Mouse (Mus musculus) urinary bladder, adult 18-20 months (tissue): ENCODE measurements around the gene Akt2.
A peak's percentile ranks its signal among the peaks of the same experiment; 100 is the strongest.
"Not testable (repeated sequence)": the region's sequence is repeated elsewhere in the genome, so short reads cannot be mapped to it uniquely, and the experiment has no call there.

Experiments
- DNase-seq, 2 experiments: peaks; one replicate each; pipeline ENCODE4 v3.0.0; 2022; ENCODE audit warnings: low spot score in 2 of 2, mixed read lengths in 2 of 2

The Akt2 gene

DNA sequence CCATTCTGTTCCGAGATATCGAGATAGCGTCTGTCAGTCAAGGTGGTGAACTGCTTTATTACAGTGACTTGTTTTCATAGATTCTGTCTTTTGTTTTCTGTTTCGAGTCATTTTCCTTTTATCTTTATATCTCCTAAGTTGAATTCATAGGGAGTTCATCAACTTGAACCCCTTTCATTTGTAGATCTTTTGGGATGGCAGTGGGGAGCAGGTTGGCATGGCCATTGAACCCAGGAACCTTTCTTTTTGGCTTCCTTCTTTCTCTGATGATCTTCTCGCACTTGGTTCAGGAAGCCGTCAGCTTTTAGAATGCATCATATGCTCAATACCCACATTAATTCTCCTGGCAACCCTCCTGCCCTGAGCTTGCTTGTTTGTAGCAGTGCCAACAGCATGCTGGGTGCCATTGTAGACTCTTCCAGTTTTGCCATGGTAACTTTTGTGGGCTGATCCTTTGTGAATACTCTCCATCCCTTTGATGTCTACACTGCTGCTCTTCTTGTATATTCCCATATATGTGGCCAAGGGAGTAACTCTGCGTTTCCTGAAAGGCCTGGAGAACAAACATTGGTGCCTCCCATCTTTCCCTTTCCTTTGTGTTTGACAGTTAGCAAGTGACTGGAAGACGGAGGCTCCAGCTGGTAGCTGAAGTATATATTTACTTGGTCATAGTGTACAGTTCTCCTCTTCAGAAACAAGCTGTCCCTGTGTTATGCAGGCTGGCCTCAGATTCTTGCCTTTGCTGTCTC, 22.6 kb downstream of the Akt2 start:
- no peak for DNase-seq

DNA sequence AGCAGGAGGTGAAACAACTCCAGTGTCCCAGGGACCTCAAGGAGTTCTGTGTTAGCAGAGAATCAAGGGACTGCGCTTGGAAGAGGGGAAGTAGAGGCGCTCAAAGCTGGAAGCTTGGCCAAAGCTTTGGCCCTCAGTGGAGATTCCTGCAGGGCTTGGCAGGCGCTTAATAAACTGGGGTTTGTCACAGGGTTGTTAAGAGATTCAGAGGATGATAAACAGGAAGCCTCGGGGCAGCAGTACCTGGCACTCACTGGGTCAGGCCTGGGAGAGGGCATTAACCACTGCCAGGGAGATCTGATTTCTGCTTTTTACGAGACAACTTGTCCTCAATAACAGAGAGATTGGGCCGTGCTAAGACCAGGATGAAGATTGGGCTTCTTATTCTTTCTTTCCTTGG, 29.7 kb downstream of the Akt2 start:
- no peak for DNase-seq

DNA sequence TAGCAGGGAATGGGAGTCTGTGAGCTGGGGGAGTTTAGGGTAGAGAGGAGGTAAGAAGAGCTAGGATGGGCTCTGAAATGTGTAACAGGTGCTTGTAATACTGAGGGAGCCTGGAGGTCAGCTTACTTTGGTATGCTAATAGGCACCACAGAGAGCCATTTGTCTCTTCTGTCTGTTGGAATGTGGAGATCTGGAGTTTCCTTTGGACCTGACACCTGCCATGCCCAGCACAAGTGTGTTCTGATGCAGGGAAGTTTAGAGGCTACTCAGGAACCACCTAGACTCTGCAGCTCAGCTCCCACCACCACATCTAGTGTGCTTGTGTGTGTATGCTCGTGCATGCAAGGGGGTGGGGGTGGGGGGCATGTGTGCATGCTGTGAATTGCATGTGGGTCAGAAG, 30.9 kb downstream of the Akt2 start:
- DNase-seq, result no peak

DNA sequence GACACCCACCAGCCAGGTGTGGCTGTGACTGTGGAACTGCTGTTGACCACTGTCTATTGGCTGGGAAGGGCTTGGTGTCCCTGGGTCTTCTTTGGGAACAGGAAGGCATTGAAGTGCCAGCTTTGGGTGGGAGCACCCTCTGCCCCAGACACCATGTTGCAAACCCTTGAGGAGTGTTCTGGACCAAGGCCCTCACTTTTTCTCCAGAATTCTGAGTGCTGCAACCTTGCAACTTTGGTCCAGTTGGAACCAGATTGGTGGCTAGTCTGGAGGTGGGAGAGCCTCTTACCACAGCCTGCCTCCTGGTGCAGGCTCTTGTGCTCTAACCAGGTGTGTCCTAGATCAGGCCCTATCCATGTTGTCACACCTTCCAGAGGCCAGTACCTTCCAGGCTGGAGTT, 33.6 kb downstream of the Akt2 start:
- DNase-seq, result no peak

DNA sequence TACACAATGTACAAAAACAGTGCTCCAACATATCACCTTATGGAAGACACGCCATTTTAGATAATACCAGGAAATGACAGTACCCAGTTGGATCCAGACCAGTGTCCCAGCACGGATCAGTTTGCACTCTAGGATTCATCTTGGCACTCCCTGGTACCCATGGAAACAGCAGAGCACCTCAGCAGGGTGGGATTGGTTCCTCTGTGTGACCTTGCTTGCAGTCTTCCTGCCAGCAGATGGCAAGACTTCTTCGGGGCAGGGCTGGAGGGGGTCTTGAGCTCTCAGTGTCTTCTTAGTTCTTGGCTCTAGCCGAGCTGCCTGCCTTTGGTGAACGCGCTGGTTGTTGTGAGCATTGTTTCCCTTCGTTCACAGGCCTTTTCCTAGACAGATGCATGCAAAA, 36.4 kb downstream of the Akt2 start:
- DNase-seq, result no peak

DNA sequence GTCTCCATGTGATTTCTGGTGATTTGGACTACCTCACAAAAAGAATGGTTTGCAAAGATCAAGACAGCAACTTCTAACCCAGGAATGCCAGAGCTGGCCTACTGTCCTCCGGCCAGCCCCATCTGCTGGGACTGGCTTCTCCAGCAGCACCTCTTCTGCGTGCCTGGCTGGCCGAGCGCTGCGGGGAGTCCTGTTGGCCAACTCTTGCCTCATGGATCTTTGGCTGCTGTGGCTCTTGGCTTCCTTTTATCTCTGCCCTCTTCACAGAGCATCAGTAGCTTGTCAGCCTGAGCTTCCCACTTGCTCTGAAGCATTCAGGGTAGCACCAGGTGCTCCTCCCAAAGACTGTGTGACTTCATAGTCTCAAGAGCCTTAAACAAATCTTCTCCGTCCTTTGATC, 36.8 kb downstream of the Akt2 start:
- DNase-seq, result no peak

DNA sequence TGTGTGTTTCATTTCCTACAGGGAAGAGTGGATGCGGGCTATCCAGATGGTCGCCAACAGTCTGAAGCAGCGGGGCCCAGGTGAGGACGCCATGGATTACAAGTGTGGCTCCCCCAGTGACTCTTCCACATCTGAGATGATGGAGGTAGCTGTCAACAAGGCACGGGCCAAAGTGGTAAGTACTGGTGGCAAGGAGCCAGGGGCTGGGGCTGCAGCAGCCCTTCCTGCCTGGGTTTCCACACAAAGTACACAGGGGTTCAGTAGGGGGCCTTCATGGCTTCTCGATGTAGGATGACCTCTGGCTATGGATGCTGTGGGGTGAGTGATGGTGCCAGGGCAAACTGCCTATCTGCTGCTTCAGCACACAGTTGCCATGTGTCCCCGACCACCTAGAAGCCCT, 37.5 kb downstream of the Akt2 start:
- DNase-seq, result not testable (repeated sequence)

DNA sequence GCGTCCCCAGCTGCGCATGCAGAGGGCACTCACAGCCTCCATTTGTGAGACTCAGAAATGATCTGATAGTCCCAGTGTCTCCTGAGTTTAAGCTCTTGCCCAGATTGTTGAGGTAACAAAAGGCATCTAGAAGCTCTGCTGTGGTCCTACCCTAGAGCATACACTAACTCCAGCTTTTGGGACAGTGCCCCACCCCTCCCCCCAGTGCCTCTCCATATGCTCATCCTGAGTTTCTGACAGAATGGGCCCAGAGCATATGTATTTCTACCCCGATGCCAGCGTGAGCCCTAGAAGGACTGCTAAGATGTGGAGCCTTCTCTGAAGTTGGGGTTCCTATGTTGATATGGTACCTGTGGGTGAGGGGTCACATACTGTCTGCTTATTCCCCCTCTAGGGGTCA, 40.1 kb downstream of the Akt2 start:
- DNase-seq, result no peak

DNA sequence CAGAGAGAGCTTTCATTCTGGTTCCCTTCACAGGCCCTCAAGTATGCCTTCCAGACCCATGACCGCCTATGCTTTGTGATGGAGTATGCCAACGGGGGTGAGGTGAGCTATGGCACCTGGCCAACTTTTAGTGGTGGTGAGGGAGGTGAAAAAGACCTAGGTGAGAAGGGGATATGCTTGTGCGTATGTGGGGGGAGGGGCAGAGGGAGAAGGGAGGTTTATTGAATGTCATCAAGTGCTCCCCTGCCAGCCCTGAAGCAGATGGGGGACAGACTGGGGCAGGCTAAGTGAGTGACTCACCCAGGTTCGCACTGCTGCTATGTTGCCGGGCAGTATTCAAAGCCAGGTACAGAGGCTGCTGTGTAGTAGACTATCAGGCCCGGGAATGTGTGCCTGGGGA, 41.8 kb downstream of the Akt2 start:
- no peak for DNase-seq

DNA sequence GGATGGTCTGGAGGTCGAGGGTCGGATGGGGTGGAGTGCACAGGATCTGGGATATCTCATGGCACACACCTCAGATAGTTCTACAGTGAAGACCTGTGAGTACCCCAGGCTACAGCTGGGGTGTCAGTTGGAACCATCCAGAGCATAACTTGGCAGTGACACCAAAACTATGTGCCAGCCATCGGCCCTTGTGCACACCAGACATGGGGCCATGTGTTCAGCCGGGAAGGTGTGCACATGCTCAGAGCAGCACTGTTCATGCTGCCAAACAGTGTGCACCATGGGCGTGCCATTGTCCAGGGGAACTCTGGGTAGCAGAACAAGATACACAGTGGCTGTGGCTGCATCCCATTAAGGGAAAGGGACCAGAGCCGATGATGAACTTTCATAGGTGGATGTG, 43.3 kb downstream of the Akt2 start:
- DNase-seq, result no peak

DNA sequence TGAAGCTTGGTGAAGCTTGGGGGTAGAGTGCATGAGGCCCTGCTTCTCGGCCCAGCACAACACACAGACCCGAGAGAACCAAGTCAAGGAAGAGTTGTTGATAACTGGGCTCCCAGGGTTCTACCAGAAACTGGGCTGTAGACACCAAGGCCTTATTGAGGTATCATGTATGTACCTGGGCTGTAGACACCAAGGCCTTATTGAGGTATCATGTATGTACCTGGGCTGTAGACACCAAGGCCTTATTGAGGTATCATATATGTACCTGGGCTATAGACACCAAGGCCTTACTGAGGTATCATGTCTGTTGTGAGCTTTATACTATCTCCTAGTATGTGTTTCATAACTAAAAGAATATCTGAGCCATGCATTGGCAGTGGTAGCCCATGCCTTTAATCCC, 43.7 kb downstream of the Akt2 start:
- DNase-seq, result not testable (repeated sequence)

DNA sequence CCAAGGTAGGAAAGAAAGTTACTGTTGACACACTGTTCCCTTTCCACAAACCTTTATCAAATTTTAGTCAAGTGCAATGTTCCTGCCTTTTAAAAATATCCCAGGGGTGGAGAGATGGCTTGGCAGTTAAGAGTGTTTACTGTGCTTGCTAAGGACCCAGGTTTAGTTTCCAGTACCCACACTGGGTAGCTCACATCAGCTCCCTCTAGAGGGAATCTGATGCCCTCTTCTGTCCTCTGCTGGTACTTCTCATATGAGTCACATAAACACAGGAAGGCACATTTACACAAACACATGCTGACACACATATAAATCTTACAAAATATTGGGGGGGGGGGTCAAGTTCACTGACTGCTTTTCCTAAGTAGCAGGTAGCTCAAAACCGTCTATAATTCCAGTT, 53.1 kb downstream of the Akt2 start:
- no peak for DNase-seq

DNA sequence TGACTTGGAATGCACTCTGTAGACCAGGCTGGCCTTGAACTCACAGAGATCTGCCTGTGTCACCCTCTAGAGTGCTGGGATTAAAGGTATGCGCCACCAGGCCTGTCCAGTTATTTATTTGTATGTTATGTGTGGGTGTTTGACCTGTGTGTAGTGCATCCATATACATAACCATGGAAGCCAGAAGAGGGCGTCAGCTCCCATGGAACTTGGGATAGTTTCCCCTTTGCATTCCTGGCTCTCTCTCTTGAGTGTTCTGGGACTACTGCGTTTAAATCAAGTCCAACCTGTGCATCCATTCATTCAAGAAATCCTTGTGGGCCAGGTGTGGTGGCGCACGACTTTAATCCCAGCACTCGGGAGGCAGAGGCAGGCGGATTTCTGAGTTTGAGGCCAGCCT, 55.2 kb downstream of the Akt2 start:
- DNase-seq, result no peak

DNA sequence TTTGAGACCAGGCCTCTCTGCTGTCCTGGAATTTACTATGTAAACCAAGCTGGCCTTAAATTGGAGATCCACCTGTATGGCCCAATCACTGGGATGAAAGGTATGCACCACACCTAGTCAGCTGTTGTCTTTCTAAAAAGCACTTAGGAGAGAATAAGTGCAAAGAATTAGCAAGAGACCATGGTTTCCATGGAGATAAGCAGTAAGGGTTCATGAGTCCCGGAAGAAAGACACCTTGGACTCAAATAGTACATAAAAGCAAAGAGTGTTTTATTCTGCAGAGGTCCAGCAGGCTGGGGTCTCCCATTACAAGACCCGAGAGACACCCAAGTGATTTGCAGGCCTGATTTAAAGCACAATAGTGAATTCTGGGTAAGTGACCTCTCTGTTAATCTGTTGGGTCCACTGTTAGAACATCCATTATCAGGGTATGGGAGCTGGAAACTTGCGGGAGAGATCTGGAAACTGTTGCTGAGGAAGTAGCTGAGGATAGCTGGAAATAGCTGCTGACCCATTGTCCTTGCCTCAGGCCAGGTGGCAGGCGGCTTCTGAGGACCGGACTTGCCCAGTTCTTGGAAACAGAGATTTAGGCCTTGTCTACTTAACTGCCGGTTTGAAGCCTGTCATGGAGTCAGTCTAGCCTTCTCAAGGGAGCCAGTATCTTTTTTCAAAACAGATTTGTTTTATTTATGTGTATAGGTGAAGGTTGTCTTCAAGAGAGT, 56.1 kb downstream of the Akt2 start:
- no peak for DNase-seq

DNA sequence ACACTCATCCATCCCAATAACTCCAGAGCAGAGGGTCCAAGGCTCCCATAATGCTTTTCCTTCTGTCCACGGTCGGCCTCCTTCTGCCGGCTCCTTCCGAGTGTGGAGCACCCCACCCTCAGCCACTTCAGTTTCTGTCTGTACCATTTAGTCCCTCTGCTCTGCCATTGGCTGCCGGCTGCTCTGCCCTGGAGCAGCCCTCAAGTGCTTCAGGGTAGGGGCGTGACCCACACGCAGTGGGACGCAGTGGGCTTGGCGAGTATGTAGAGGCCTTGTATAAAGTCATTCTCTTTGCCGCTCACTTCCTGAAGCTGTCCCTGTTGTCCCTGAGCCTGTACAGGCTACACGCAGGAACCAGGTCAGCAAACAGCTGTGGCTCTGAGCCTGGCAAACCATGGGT, 58.4 kb downstream of the Akt2 start:
- DNase-seq, result no peak

DNA sequence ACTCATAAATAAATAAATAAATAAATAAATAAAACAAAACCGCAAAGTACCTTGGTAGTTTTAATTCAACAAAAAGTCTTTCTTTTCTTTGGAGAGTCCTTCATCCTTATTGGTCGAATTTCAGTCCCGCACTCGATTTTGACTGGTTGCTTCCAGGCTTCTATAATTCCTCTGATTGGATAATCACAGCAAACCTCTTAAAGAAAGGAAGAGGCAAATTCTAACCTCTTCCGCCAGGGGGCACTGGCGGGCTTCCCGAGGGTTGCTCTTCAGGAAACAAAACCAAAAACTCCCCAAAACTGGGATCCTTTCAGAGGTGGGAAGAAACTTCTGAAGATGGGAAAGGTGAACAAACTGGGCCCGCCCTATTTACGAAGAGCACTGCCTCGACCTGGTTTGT, 59.6 kb downstream of the Akt2 start:
- DNase-seq, result peak; percentile 30 to 40

DNA sequence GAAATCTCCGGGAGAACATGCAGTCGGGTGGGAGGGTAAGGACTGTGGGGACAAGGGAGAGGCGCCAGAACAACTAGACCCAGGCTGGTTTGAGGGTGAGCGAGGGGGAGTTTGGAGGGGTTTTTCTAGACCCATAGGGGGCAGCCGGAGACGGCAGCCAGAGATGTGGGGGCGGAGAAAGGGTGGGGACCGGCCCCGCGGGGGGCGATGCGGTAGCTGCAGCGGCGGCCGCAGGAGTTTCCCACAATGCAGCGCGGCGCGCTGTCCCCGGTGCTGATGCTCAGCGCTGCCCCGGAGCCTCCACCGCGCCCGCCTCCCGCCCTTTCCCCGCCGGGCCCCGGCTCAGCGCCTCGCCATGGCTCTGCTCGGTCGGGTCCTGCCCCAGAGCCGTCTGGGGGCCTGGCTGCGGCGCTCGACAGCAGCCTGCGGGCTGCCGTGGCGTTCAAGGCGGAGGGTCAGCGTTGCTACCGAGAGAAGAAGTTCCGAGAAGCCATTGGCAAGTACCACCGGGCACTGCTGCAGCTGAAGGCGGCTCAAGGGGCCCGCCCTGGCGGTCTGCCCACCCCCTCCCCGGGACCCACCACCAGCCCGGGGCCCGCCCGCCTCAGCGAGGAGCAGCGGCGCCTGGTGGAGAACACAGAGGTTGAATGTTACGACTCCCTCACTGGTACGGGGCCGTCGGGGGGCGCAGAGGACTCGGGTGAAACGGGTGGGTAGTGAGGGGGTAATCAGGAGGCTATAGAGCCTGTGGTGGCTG, 62.5 kb downstream of the Akt2 start, which contains the start of gene Ttc9b:
Gene Ttc9b, plus strand, starts transcription at position 235 of the 757 bp plus-strand sequence.
- peak in 1 of 2 experiments; percentile 14 for DNase-seq

DNA sequence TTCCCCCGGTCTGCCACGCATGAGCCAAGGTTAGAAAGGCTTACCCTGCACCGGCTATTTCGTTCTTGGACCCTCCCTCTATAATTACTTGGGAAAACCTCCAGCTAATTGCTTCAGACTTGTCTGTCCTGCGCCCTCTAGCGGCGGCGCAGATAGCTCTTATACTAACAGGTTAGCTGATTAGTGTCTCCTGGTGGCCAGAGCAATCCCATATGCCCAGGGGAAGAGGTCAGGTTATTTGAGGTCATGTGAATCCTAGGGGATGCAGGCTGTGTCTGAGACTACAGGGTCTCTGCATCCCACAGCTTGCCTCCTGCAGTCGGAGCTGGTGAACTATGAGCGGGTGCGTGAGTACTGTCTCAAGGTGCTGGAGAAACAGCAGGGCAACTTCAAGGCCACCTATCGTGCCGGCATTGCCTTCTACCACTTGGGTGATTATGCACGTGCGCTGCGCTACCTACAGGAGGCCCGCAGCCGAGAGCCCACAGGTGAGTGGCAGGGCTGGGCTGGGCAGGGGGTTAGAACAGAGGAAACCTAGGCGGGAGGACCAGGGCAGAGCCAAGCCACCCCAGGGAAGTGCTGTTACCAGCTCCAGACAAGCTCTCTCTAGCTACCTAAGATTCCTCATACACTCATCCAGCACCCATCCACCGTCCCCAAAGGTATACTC, 63.4 kb downstream of the Akt2 start:
- peak in 1 of 2 experiments; percentile 16 for DNase-seq

DNA sequence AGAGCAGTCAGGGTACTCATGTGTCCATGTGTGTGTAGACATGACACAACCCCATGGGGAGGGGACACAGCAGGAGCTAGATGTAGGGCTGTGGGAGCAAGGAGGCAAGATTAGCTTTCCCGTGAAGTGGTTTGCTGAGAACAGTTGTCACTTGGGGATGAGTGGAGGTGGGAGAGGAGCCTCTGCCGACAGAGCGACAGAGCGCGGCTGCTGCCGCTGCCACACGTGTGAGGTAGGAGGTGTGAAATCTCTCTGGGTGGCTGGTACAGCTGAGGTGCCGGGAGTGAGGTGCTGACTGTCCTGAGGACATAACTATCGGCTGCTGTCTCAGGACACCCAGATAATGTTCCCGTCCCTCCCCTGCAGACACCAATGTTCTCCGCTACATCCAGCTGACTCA, 64.2 kb downstream of the Akt2 start:
- no peak for DNase-seq

DNA sequence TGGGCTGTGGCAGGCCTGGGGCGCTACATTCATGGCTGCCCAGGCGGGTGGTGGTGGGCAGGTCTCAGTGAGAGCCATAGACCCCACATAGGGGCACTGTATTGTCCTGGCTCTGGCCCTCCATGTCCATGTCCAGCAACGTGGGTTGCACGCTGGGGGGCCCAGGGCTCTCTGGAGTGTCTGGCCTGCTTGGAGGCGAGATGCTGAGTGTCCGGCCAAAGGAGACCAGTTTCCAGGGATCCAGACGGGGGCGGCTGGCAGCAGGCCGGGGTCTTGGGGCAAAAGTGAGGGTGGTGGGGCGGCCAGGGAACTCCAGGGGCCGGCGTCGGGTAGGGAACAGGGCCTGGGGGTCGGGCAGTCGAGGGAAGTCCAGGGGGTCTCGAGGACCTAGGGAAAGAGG, 65.2 kb downstream of the Akt2 start:
- DNase-seq, result no peak

DNA sequence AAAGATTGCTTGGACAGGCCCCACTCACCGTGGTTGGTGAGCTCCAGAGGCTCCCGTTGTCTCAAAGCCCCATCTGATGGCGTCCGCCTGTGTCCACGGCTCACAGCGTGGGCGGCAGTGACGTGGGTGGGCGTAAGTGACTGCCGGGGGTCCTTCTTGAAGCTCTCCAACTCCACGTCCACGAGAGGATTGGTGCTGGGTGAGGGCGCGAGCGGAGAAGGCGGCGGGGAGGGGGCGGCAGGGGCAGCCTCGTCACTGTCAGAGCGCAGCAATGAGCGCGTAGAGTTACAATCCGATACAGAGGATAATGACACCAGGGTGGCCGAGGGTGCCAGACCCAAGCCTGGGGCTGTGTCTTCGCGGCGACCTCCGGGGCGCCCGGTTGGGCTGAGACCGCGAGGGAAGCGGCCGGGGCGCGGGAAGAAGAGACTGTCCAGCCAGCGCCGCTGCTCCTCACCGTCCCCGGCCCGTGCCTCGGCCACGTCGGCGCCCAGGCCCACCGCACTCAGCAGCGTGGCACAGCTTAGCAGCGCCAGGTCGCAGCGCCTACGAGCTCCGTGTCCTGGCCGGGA, 66.6 kb downstream of the Akt2 start:
- DNase-seq, result no peak
